Mouse (Mus musculus) cerebellum, adult 2 months (tissue): Measurements from ENCODE around the gene Asmt.

ENCODE experiments used
- CTCF ChIP-seq: fragments of 200-500 bp; IDR thresholded peaks from 2 replicates; pipeline ENCODE4 v1.5.1; 2011; ENCODE audit warnings: low read depth, mild to moderate bottlenecking, control low read depth, low read length, moderate library complexity, borderline replicate concordance; ENCODE audit not compliant: insufficient read depth
- POLR2A ChIP-seq: fragments of 200-500 bp; IDR thresholded peaks from 2 replicates; pipeline ENCODE4 v1.6.1; 2011; ENCODE audit warnings: low read length, control low read depth, borderline replicate concordance; ENCODE audit not compliant: insufficient read depth

GRCm38 (mm10) chrX:170674229-170674771 is 1.9 kb downstream of the Asmt start:
- TF ChIP-seq POLR2A: no peak
- TF ChIP-seq CTCF: no peak
